ENCODE assay signal across 18 mouse cellular contexts in the genomic region with DNA sequence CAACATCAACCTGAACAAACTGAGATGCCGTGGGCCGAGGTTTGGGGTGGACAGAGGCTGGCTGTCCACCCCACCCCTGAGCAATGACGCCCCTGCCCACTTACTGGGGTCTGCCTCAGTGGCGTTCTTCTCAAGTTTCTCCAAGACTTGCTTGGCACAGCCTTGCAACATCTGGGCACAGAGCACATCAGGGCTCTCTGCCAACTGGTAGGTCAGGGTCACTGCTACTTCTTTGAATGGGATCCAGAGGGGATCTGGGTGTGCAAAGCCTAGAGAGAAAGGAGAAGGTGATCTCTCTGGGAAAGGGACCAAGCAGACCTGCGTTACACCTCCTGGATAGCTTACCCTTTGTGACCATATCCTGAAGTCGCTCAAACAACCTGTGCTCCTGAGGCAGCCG. TPM values are rescaled to one million over a fixed set of nuclear protein-coding genes. Genes with fewer than 3 reads are reported as not detected.
DNase-seq lines count a peak whose midpoint lies in the region; ATAC-seq and TF ChIP-seq lines count a peak whose summit lies in the region.
"Had no signal": no experiment of that assay in that cellular context is flagged by ENCODE, and none has a peak within 500 bp of the region (broad histone marks: within the 10 kb centered on the region; RNA-seq: fewer than 3 reads in every experiment).

No protein-coding gene starts in this region.

- no peak for TF ChIP-seq POLR2A in liver, adult 2 months (IDR thresholded peaks at IDR 0.05; ENCODE audit: extremely low read depth, insufficient read depth, low read length)

- WGBS in liver, adult 2 months, result 82% methylated on average over 7 of the region's 7 CpGs
- 90% methylated on average over 7 of the region's 7 CpGs for WGBS in liver, embryonic 12.5 days (ENCODE audit: insufficient replicate concordance)

- TF ChIP-seq CTCF in liver, adult 2 months (IDR thresholded peaks at IDR 0.05; ENCODE audit: low read depth, low read length), result no peak
- no peak for TF ChIP-seq CTCF in E14TG2a.4 (conservative IDR thresholded peaks at IDR 0.05; ENCODE audit: low read length)

- peaks cover 10% of the 10 kb centered on the region; the same call in 1 of the 2 replicates for H3K4me1 ChIP-seq in liver, adult 2 months (ENCODE audit: control insufficient read depth, insufficient read depth, low read length)
- H3K4me1 ChIP-seq in liver, embryonic 12.5 days, result peaks cover 10% of the 10 kb centered on the region
- H3K4me1 ChIP-seq in E14TG2a.4 (replicated peaks; ENCODE audit: low read depth, low read length), result peaks cover 91% of the 10 kb centered on the region
- H3K4me1 ChIP-seq: embryonic facial prominence, embryonic 10.5 days; heart, embryonic 10.5 days; hindbrain, embryonic 13.5 days had no signal

- no peak overlapping the region for H3K4me3 ChIP-seq in liver, adult 2 months (ENCODE audit: insufficient read depth, low read depth, low read length)
- no peak overlapping the region for H3K4me3 ChIP-seq in liver, embryonic 12.5 days
- peak overlapping the region; percentile 56 for H3K4me3 ChIP-seq in E14TG2a.4 (replicated peaks; ENCODE audit: low read length)
- H3K4me3 ChIP-seq: embryonic facial prominence, embryonic 10.5 days; heart, embryonic 10.5 days; hindbrain, embryonic 13.5 days; intestine, embryonic 15.5 days had no signal

- H3K27me3 ChIP-seq in liver, adult 2 months (ENCODE audit: control insufficient read depth, insufficient read depth, low read length), result no peaks in the 10 kb centered on the region
- H3K27me3 ChIP-seq in liver, embryonic 12.5 days (replicated peaks), result no peaks in the 10 kb centered on the region
- H3K27me3 ChIP-seq in E14TG2a.4 (ENCODE audit: insufficient read depth, low read length), result no peaks in the 10 kb centered on the region
- H3K27me3 ChIP-seq: hindbrain, embryonic 13.5 days; intestine, embryonic 15.5 days had no signal

- no peaks in the 10 kb centered on the region for H3K79me2 ChIP-seq in liver, adult 2 months (ENCODE audit: control insufficient read depth, insufficient read depth, low read length)

- no peaks in the 10 kb centered on the region for H3K9me3 ChIP-seq in liver, embryonic 12.5 days (replicated peaks)
- H3K9me3 ChIP-seq in E14TG2a.4 (ENCODE audit: low read length), result no peaks in the 10 kb centered on the region
- H3K9me3 ChIP-seq: embryonic facial prominence, embryonic 10.5 days; heart, embryonic 10.5 days; hindbrain, embryonic 13.5 days; intestine, embryonic 15.5 days had no signal

- no peak for ATAC-seq in liver, embryonic 12.5 days
- ATAC-seq: forebrain, embryonic 14.5 days; intestine, embryonic 15.5 days had no signal

- H3K9ac ChIP-seq in liver, adult 2 months (ENCODE audit: low read depth, low read length), result no peak overlapping the region
- H3K9ac ChIP-seq in liver, embryonic 12.5 days, result no peak overlapping the region
- H3K9ac ChIP-seq: hindbrain, embryonic 13.5 days; intestine, embryonic 15.5 days had no signal

- H3K36me3 ChIP-seq in liver, adult 2 months (ENCODE audit: control insufficient read depth, insufficient read depth, low read length), result no peaks in the 10 kb centered on the region
- peaks cover 100% of the 10 kb centered on the region for H3K36me3 ChIP-seq in liver, embryonic 12.5 days
- peaks cover 100% of the 10 kb centered on the region for H3K36me3 ChIP-seq in E14TG2a.4 (ENCODE audit: insufficient read depth, low read length)

- no peak overlapping the region for H3K4me2 ChIP-seq in liver, embryonic 12.5 days
- H3K4me2 ChIP-seq: hindbrain, embryonic 13.5 days; intestine, embryonic 15.5 days had no signal

- DNase-seq in liver, adult 2 months (ENCODE audit: extremely low read depth, low read depth, low spot score), result peak; percentile 28
- peak; percentile 80 to 93 for DNase-seq in adrenal gland, adult (ENCODE audit: inconsistent age in 2 of 2, low spot score in 1 of 2)
- peak; percentile 80 for DNase-seq in adrenal gland, postnatal 14 days
- DNase-seq in kidney, adult 8-10 months, result no peak
- DNase-seq in right cerebral cortex, postnatal 4 days, result no peak
- no peak for DNase-seq in layer of hippocampus, postnatal 36 days
- DNase-seq: cerebellum, adult 2 months; cerebellum, postnatal 10 days; gastrocnemius, postnatal 36 days; heart, adult 11 months; heart, postnatal 10 days had no signal

- H3K27ac ChIP-seq in liver, adult 2 months (replicated peaks; ENCODE audit: insufficient read depth, low read depth, low read length), result no peak overlapping the region
- H3K27ac ChIP-seq in liver, embryonic 12.5 days, result no peak overlapping the region
- H3K27ac ChIP-seq: embryonic facial prominence, embryonic 10.5 days; heart, embryonic 10.5 days; hindbrain, embryonic 13.5 days; intestine, embryonic 15.5 days had no signal

RNA-seq across cellular contexts. Expression of gene Gapdh, which starts 7.0 kb away (rescaled TPM):
- total RNA-seq in liver, adult 2 months (2014; rRNA removed), result 1,072 and 1,474 TPM in 2 replicates
- 2,601 and 2,951 TPM in 2 replicates for polyA plus RNA-seq in liver, adult 2 months (2012; rRNA removed)
- polyA plus RNA-seq in liver, embryonic 12.5 days (2016; fragmentation: Nextera tagmentation; extraction: Ambion mirVana), result 1,499 and 1,575 TPM in 2 replicates
- 1,705 and 1,924 TPM in 2 replicates for total RNA-seq in adrenal gland, postnatal 14 days (2021)
- total RNA-seq in layer of hippocampus, postnatal 36 days (2021), result 1,000 to 10,000 TPM; 2,301 to 2,480 TPM

RNA-seq across cellular contexts. Expression of gene Ncapd2, which starts 18.2 kb away (rescaled TPM):
- 2.4 and 4.6 TPM in 2 replicates for total RNA-seq in liver, adult 2 months (2014; rRNA removed)
- 3.5 and 5.3 TPM in 2 replicates for polyA plus RNA-seq in liver, adult 2 months (2012; rRNA removed)
- polyA plus RNA-seq in liver, embryonic 12.5 days (2016; fragmentation: Nextera tagmentation; extraction: Ambion mirVana), result 132 and 138 TPM in 2 replicates
- 43.2 and 45.2 TPM in 2 replicates for total RNA-seq in adrenal gland, postnatal 14 days (2021)
- total RNA-seq in layer of hippocampus, postnatal 36 days (2021), result 10 to 100 TPM; 22.8 to 26.5 TPM

RNA-seq across cellular contexts. Expression of gene Mrpl51, which starts 18.3 kb away (rescaled TPM):
- 43.0 and 44.0 TPM in 2 replicates for total RNA-seq in liver, adult 2 months (2014; rRNA removed)
- 69.8 and 72.4 TPM in 2 replicates for polyA plus RNA-seq in liver, adult 2 months (2012; rRNA removed)
- polyA plus RNA-seq in liver, embryonic 12.5 days (2016; fragmentation: Nextera tagmentation; extraction: Ambion mirVana), result 211 and 222 TPM in 2 replicates
- total RNA-seq in adrenal gland, postnatal 14 days (2021), result 222 and 232 TPM in 2 replicates
- total RNA-seq in layer of hippocampus, postnatal 36 days (2021), result 10 to 100 TPM; 70.7 to 72.3 TPM

RNA-seq across cellular contexts. Expression of gene Iffo1, which starts 28.2 kb away (rescaled TPM):
- total RNA-seq in liver, adult 2 months (2014; rRNA removed), result 2.5 and 2.6 TPM in 2 replicates
- 7.5 and 9.9 TPM in 2 replicates for polyA plus RNA-seq in liver, adult 2 months (2012; rRNA removed)
- polyA plus RNA-seq in liver, embryonic 12.5 days (2016; fragmentation: Nextera tagmentation; extraction: Ambion mirVana), result 6.6 and 7.3 TPM in 2 replicates
- total RNA-seq in adrenal gland, postnatal 14 days (2021), result 18.6 and 25.0 TPM in 2 replicates
- total RNA-seq in layer of hippocampus, postnatal 36 days (2021), result 10 to 100 TPM; 67.5 to 68.9 TPM

RNA-seq across cellular contexts. Expression of gene Nop2, which starts 41.5 kb away (rescaled TPM):
- 8.2 and 9.7 TPM in 2 replicates for total RNA-seq in liver, adult 2 months (2014; rRNA removed)
- polyA plus RNA-seq in liver, adult 2 months (2012; rRNA removed), result 7.7 and 11.0 TPM in 2 replicates
- polyA plus RNA-seq in liver, embryonic 12.5 days (2016; fragmentation: Nextera tagmentation; extraction: Ambion mirVana), result 83.1 and 85.3 TPM in 2 replicates
- 47.0 and 53.7 TPM in 2 replicates for total RNA-seq in adrenal gland, postnatal 14 days (2021)
- 10 to 100 TPM; 30.2 to 34.4 TPM for total RNA-seq in layer of hippocampus, postnatal 36 days (2021)

Comparison
In these comparisons a context has a peak if more than half of its experiments do, and no peak if none do; other contexts are left out.
1. DNase-seq: peak in liver, adult 2 months (single experiment), adrenal gland, adult (2 of 2) and adrenal gland, postnatal 14 days (single experiment); none in kidney, adult 8-10 months (0 of 2), right cerebral cortex, postnatal 4 days (single experiment) and layer of hippocampus, postnatal 36 days (0 of 2).